ENCODE assay signal across 16 mouse cellular contexts in genomic region chr7:28902180-28902579, GRCm38 (mm10). TPM values are rescaled to one million over a fixed set of nuclear protein-coding genes. Genes with fewer than 3 reads are reported as not detected.
DNase-seq lines count a peak whose midpoint lies in the region; ATAC-seq and TF ChIP-seq lines count a peak whose summit lies in the region.
"Had no signal": no experiment of that assay in that cellular context is flagged by ENCODE, and none has a peak within 500 bp of the region (broad histone marks: within the 10 kb centered on the region; RNA-seq: fewer than 3 reads in every experiment).

No protein-coding gene starts in this region.

- peak overlapping the region; percentile 78; the same call in 1 of the 2 replicates for H3K27ac ChIP-seq in heart, embryonic 10.5 days
- peak overlapping the region; percentile 91 for H3K27ac ChIP-seq in layer of hippocampus, adult 2 months
- peak overlapping the region; percentile 45 for H3K27ac ChIP-seq in embryonic facial prominence, embryonic 14.5 days (replicated peaks; ENCODE audit: low read depth, low read length)
- H3K27ac ChIP-seq in olfactory bulb, adult 2 months (ENCODE audit: insufficient read depth, low read depth, low read length): peak overlapping the region; percentile 63
- H3K27ac ChIP-seq: forebrain, embryonic 10.5 days; liver, embryonic 12.5 days had no signal

- no peak for TF ChIP-seq CTCF in layer of hippocampus, adult 2 months (conservative IDR thresholded peaks at IDR 0.05)
- no peak for TF ChIP-seq CTCF in olfactory bulb, adult 2 months (IDR thresholded peaks at IDR 0.05; ENCODE audit: insufficient read depth, low read depth, low read length)

- H3K4me2 ChIP-seq in embryonic facial prominence, embryonic 14.5 days (ENCODE audit: low read depth, low read length): no peak overlapping the region
- H3K4me2 ChIP-seq: liver, embryonic 12.5 days had no signal

- no peak overlapping the region for H3K4me3 ChIP-seq in heart, embryonic 10.5 days
- no peak overlapping the region for H3K4me3 ChIP-seq in layer of hippocampus, adult 2 months
- H3K4me3 ChIP-seq in embryonic facial prominence, embryonic 14.5 days (ENCODE audit: low read depth, low read length): no peak overlapping the region
- no peak overlapping the region for H3K4me3 ChIP-seq in olfactory bulb, adult 2 months (ENCODE audit: insufficient read depth, low read depth, low read length)
- H3K4me3 ChIP-seq: forebrain, embryonic 10.5 days; liver, embryonic 12.5 days had no signal

- TF ChIP-seq POLR2A in olfactory bulb, adult 2 months (IDR thresholded peaks at IDR 0.05; ENCODE audit: insufficient read depth, low read depth, low read length): no peak

- 86% methylated on average over 6 of the region's 6 CpGs for WGBS in heart, embryonic 10.5 days
- WGBS in embryonic facial prominence, embryonic 14.5 days: 89% methylated on average over 6 of the region's 6 CpGs
- 51% methylated on average over 6 of the region's 6 CpGs for WGBS in olfactory bulb, adult 2 months

- H3K36me3 ChIP-seq in heart, embryonic 10.5 days: peaks cover 99% of the 10 kb centered on the region
- peaks cover 100% of the 10 kb centered on the region for H3K36me3 ChIP-seq in embryonic facial prominence, embryonic 14.5 days (ENCODE audit: control insufficient read depth, insufficient read depth, low read length)

- no peaks in the 10 kb centered on the region for H3K9me3 ChIP-seq in heart, embryonic 10.5 days
- no peaks in the 10 kb centered on the region for H3K9me3 ChIP-seq in embryonic facial prominence, embryonic 14.5 days (ENCODE audit: control insufficient read depth, low read length)
- H3K9me3 ChIP-seq: forebrain, embryonic 10.5 days; liver, embryonic 12.5 days had no signal

- H3K9ac ChIP-seq in embryonic facial prominence, embryonic 14.5 days (ENCODE audit: low read depth, low read length): no peak overlapping the region
- H3K9ac ChIP-seq: liver, embryonic 12.5 days had no signal

- H3K4me1 ChIP-seq in heart, embryonic 10.5 days: peaks cover 31% of the 10 kb centered on the region
- no peaks in the 10 kb centered on the region for H3K4me1 ChIP-seq in embryonic facial prominence, embryonic 14.5 days (ENCODE audit: control insufficient read depth, insufficient read depth, low read length)
- peaks cover 35% of the 10 kb centered on the region for H3K4me1 ChIP-seq in olfactory bulb, adult 2 months (ENCODE audit: control insufficient read depth, insufficient read depth, low read length)
- H3K4me1 ChIP-seq: forebrain, embryonic 10.5 days; liver, embryonic 12.5 days had no signal

- H3K27me3 ChIP-seq in heart, embryonic 10.5 days (ENCODE audit: insufficient read depth, poor library complexity, severe bottlenecking): no peaks in the 10 kb centered on the region
- H3K27me3 ChIP-seq in embryonic facial prominence, embryonic 14.5 days (replicated peaks; ENCODE audit: control insufficient read depth, insufficient read depth, low read length): no peaks in the 10 kb centered on the region
- H3K27me3 ChIP-seq: liver, embryonic 12.5 days had no signal

- DNase-seq in heart, embryonic 10.5 days (ENCODE audit: low spot score): no peak
- DNase-seq in heart, adult 8-10 months (ENCODE audit: low spot score): no peak
- no peak for DNase-seq in layer of hippocampus, adult 2 months (ENCODE audit: low spot score in 2 of 2)
- no peak for DNase-seq in layer of hippocampus, postnatal 25 days (ENCODE audit: extremely low spot score in 1 of 2, low spot score in 1 of 2)
- DNase-seq in embryonic facial prominence, embryonic 14.5 days (ENCODE audit: low spot score): no peak
- DNase-seq in urinary bladder, adult 18-20 months (ENCODE audit: low spot score in 2 of 2): no peak
- DNase-seq: cerebellum, adult 9-11 months; kidney, adult 18-20 months; kidney, postnatal 4 days; thymus, adult 2 months had no signal

- ATAC-seq in embryonic facial prominence, embryonic 14.5 days (ENCODE audit: low read depth): no peak
- ATAC-seq: CD4-positive, CD25-positive, alpha-beta regulatory T cell, adult 4 months had no signal

RNA-seq across cellular contexts. Expression of gene Capn12, which starts 21.0 kb away (rescaled TPM):
- 0.20 and 0.34 TPM in 2 replicates for polyA plus RNA-seq in heart, embryonic 10.5 days (2016; fragmentation: Nextera tagmentation; extraction: Ambion mirVana)
- total RNA-seq in heart, adult 8-10 months (2022): under 1 TPM; 0.12 to 0.32 (median 0.23) TPM
- under 1 TPM; 0.15 to 0.29 TPM for total RNA-seq in layer of hippocampus, adult 2 months (2021)
- under 1 TPM; 0.26 to 0.69 TPM for total RNA-seq in layer of hippocampus, postnatal 25 days (2021)
- 0.58 and 0.72 TPM in 2 replicates for polyA plus RNA-seq in embryonic facial prominence, embryonic 14.5 days (2014; fragmentation: Nextera tagmentation; extraction: Ambion mirVana)
- not detected in 2 replicates for polyA plus RNA-seq in olfactory bulb, adult 2 months (2012; ENCODE audit: insufficient read depth, insufficient read length, low replicate concordance, missing spikeins)
- total RNA-seq: monocyte, adult 5-6 weeks had no signal
- polyA plus RNA-seq: CD4-positive, CD25-positive, alpha-beta regulatory T cell, adult 4 months had no signal

RNA-seq across cellular contexts. Expression of gene Lgals7, which starts 38.5 kb away (rescaled TPM):
- polyA plus RNA-seq in heart, embryonic 10.5 days (2016; fragmentation: Nextera tagmentation; extraction: Ambion mirVana): 0.24 and 0.81 TPM in 2 replicates
- total RNA-seq in heart, adult 8-10 months (2022): 1 to 10 TPM in 1 of 4 experiments, not detected in 3; 1.3 TPM
- total RNA-seq in layer of hippocampus, adult 2 months (2021): not detected
- not detected for total RNA-seq in layer of hippocampus, postnatal 25 days (2021)
- 27.3 and 53.0 TPM in 2 replicates for polyA plus RNA-seq in embryonic facial prominence, embryonic 14.5 days (2014; fragmentation: Nextera tagmentation; extraction: Ambion mirVana)
- polyA plus RNA-seq in olfactory bulb, adult 2 months (2012; ENCODE audit: insufficient read depth, insufficient read length, low replicate concordance, missing spikeins): not detected in 2 replicates
- total RNA-seq: left cerebral cortex, adult 8-10 months; monocyte, adult 5-6 weeks had no signal
- polyA plus RNA-seq: liver, embryonic 12.5 days had no signal

RNA-seq across cellular contexts. Expression of gene Actn4, which starts 60.0 kb away (rescaled TPM):
- 319 and 371 TPM in 2 replicates for polyA plus RNA-seq in heart, embryonic 10.5 days (2016; fragmentation: Nextera tagmentation; extraction: Ambion mirVana)
- 10 to 100 TPM; 57.8 to 82.0 (median 75.8) TPM for total RNA-seq in heart, adult 8-10 months (2022)
- total RNA-seq in layer of hippocampus, adult 2 months (2021): 100 to 1,000 TPM; 131 to 134 TPM
- total RNA-seq in layer of hippocampus, postnatal 25 days (2021): 100 to 1,000 TPM; 124 to 129 TPM
- 256 and 280 TPM in 2 replicates for polyA plus RNA-seq in embryonic facial prominence, embryonic 14.5 days (2014; fragmentation: Nextera tagmentation; extraction: Ambion mirVana)
- 498 TPM in 1 of 2 replicates, not detected in the other for polyA plus RNA-seq in olfactory bulb, adult 2 months (2012; ENCODE audit: insufficient read depth, insufficient read length, low replicate concordance, missing spikeins)
